Mouse (Mus musculus) myocyte (in vitro differentiated cells): ENCODE results near the gene Slc31a1.

Experiments
- POLR2A ChIP-seq: IDR thresholded peaks from one replicate; pipeline ENCODE4 v1.6.1; 2011; ENCODE audit warnings: low read depth, mild to moderate bottlenecking, control low read depth, moderate library complexity; ENCODE audit not compliant: insufficient read length
- POLR2AphosphoS2 ChIP-seq: IDR thresholded peaks from one replicate; pipeline ENCODE4 v1.6.1; 2011; ENCODE audit warnings: low read depth, control low read depth; ENCODE audit not compliant: insufficient read length

- TF ChIP-seq POLR2A: no peak
- no peak for TF ChIP-seq POLR2AphosphoS2
Measured at GRCm38 (mm10) chr4:62373668-62374067, 13.1 kb downstream of the Slc31a1 start.
